Mouse (Mus musculus) neural tube, embryonic 14.5 days (tissue): ENCODE measurements around the gene Nfkbie. TPM values are rescaled to one million over a fixed set of nuclear protein-coding genes. Genes with fewer than 3 reads are reported as not detected.
A peak's percentile ranks its signal among the peaks of the same experiment; 100 is the strongest.

Experiments
- ATAC-seq: fragments of 200-750 bp; cut with Nextera tagmentation; 2 replicates; pipeline ENCODE4 v1.8.0; 2017; ENCODE audit warnings: low read depth, mild to moderate bottlenecking, moderate TSS enrichment, moderate library complexity
- H3K27ac ChIP-seq: fragments of 300-500 bp; sonication (generic); 2 replicates; pipeline ENCODE4 v1.5.1; 2014; ENCODE audit warnings: low read depth, mild to moderate bottlenecking, control low read depth, low read length, moderate library complexity, mixed read lengths
- H3K27me3 ChIP-seq: fragments of 300-500 bp; sonication (generic); 2 replicates; pipeline ENCODE4 v1.6.1; 2014; ENCODE audit warnings: low read length; ENCODE audit not compliant: control insufficient read depth, insufficient read depth
- H3K36me3 ChIP-seq: fragments of 300-500 bp; sonication (generic); 2 replicates; pipeline ENCODE4 v1.6.1; 2014; ENCODE audit warnings: low read length, mixed read lengths; ENCODE audit not compliant: control insufficient read depth, insufficient read depth
- H3K4me1 ChIP-seq: fragments of 300-500 bp; sonication (generic); 2 replicates; pipeline ENCODE4 v1.6.1; 2014; ENCODE audit warnings: low read length; ENCODE audit not compliant: control insufficient read depth, insufficient read depth
- H3K4me2 ChIP-seq: fragments of 300-500 bp; sonication (generic); 2 replicates; pipeline ENCODE4 v1.6.1; 2014; ENCODE audit warnings: mild to moderate bottlenecking, low read depth, low read length, control low read depth
- H3K4me3 ChIP-seq: fragments of 300-500 bp; sonication (generic); 2 replicates; pipeline ENCODE4 v1.5.1; 2014; ENCODE audit warnings: low read depth, low read length, control low read depth, mixed read lengths
- H3K9ac ChIP-seq: fragments of 300-500 bp; sonication (generic); replicated peaks from 2 replicates; pipeline ENCODE4 v1.6.1; 2014; ENCODE audit warnings: low read depth, mild to moderate bottlenecking, control low read depth, low read length, mixed read lengths
- H3K9me3 ChIP-seq: fragments of 300-500 bp; sonication (generic); 2 replicates; pipeline ENCODE4 v1.6.1; 2016; ENCODE audit warnings: low read length; ENCODE audit not compliant: control insufficient read depth
- WGBS: fragments of 180-500 bp; shearing (Covaris S2); extraction: QIAGEN DNeasy Blood & Tissue Kit; methylation state at CpG from one replicate; pipeline ENCODE4 v1.1.7; 2014; 5-methylcytosine and 5-hydroxymethylcytosine counted together
- polyA plus RNA-seq: library from polyadenylated mRNA; unstranded; fragments of >200 nt; fragmentation: Nextera tagmentation; extraction: Ambion mirVana; gene quantifications from 2 replicates; pipeline ENCODE4 v1.2.1, GENCODE M21; 2014

The Nfkbie gene
- polyA plus RNA-seq, 1 experiment from 2014 or later, result 4.2 TPM

- Histone ChIP-seq H3K9ac (peak overlapping the region; percentile 60), H3K27ac (no peak overlapping the region), H3K27me3 (no peaks in the 10 kb centered on the region), H3K4me3 (peak overlapping the region; percentile 59), H3K36me3 (no peaks in the 10 kb centered on the region), H3K4me2 (peak overlapping the region; percentile 98), H3K4me1 (peaks cover 5% of the 10 kb centered on the region; the same call in 1 of the 2 replicates), H3K9me3 (no peaks in the 10 kb centered on the region)
- WGBS, result 4% methylated on average over 14 of the region's 14 CpGs
- ATAC-seq, result no peak
Measured at GRCm38 (mm10) chr17:45556107-45556489, 595 bp downstream of the Nfkbie start.

- 65% methylated on average over 3 of the region's 3 CpGs for WGBS
- ATAC-seq, result no peak
- H3K36me3 ChIP-seq, result no peaks in the 10 kb centered on the region
- peak overlapping the region; percentile 98 for H3K4me2 ChIP-seq
- H3K4me3 ChIP-seq, result peak overlapping the region; percentile 59
- 0 out of 2 replicates have a peak overlapping the region, but pooled peaks have one; percentile 60 for H3K9ac ChIP-seq
- H3K4me1 ChIP-seq, result peaks cover 5% of the 10 kb centered on the region; the same call in 1 of the 2 replicates
- no peaks in the 10 kb centered on the region for H3K9me3 ChIP-seq
- no peaks in the 10 kb centered on the region for H3K27me3 ChIP-seq
- no peak overlapping the region for H3K27ac ChIP-seq
Measured at GRCm38 (mm10) chr17:45556514-45557245, 1.2 kb downstream of the Nfkbie start.

GRCm38 (mm10) chr17:45557246-45557824 is 1.8 kb downstream of the Nfkbie start:
- Histone ChIP-seq H3K9me3 (no peaks in the 10 kb centered on the region), H3K27ac (no peak overlapping the region)
- 72% methylated on average over 7 of the region's 7 CpGs for WGBS

GRCm38 (mm10) chr17:45557998-45558862 is 2.7 kb downstream of the Nfkbie start:
- peaks cover 5% of the 10 kb centered on the region; the same call in 1 of the 2 replicates for H3K4me1 ChIP-seq
- H3K27ac ChIP-seq, result no peak overlapping the region
- H3K36me3 ChIP-seq, result no peaks in the 10 kb centered on the region
- no peak overlapping the region for H3K4me2 ChIP-seq
- H3K9me3 ChIP-seq, result no peaks in the 10 kb centered on the region
- no peak overlapping the region for H3K9ac ChIP-seq
- no peak overlapping the region for H3K4me3 ChIP-seq
- 77% methylated on average over 16 of the region's 16 CpGs for WGBS
- no peaks in the 10 kb centered on the region for H3K27me3 ChIP-seq
- no peak for ATAC-seq

More at GRCm38 (mm10) chr17:45557246-45557824, 1.8 kb downstream of the Nfkbie start:
- Histone ChIP-seq H3K4me2 (no peak overlapping the region), H3K4me3 (no peak overlapping the region), H3K4me1 (peaks cover 5% of the 10 kb centered on the region; the same call in 1 of the 2 replicates), H3K36me3 (no peaks in the 10 kb centered on the region), H3K27me3 (no peaks in the 10 kb centered on the region), H3K9ac (no peak overlapping the region)
- no peak for ATAC-seq

- Histone ChIP-seq H3K4me3 (no peak overlapping the region), H3K9me3 (no peaks in the 10 kb centered on the region), H3K27me3 (no peaks in the 10 kb centered on the region), H3K36me3 (no peaks in the 10 kb centered on the region), H3K4me1 (peaks cover 8% of the 10 kb centered on the region), H3K9ac (no peak overlapping the region), H3K4me2 (no peak overlapping the region), H3K27ac (no peak overlapping the region)
- WGBS, result 89% methylated on average over 15 of the region's 15 CpGs
- no peak for ATAC-seq
Measured at GRCm38 (mm10) chr17:45559732-45560525, 4.4 kb downstream of the Nfkbie start.

- 78% methylated on average over 12 of the region's 12 CpGs for WGBS
- Histone ChIP-seq H3K36me3 (peaks cover 22% of the 10 kb centered on the region), H3K27me3 (no peaks in the 10 kb centered on the region), H3K9ac (no peak overlapping the region), H3K4me3 (no peak overlapping the region), H3K9me3 (no peaks in the 10 kb centered on the region), H3K4me1 (peaks cover 8% of the 10 kb centered on the region), H3K27ac (no peak overlapping the region), H3K4me2 (no peak overlapping the region)
- no peak for ATAC-seq
Measured at GRCm38 (mm10) chr17:45563216-45563615, 7.7 kb downstream of the Nfkbie start.

- Histone ChIP-seq H3K27ac (peak within 1 kb of the TSS; percentile 80), H3K4me1 (peaks cover 8% of the 10 kb centered on the region), H3K9ac (peak within 1 kb of the TSS; percentile 71), H3K36me3 (peaks cover 28% of the 10 kb centered on the region), H3K9me3 (no peaks in the 10 kb centered on the region), H3K27me3 (no peaks in the 10 kb centered on the region), H3K4me2 (peak within 1 kb of the TSS; percentile 93), H3K4me3 (peak within 1 kb of the TSS; percentile 69)
- WGBS, result under 1% methylated on average over 61 of the region's 61 CpGs
- peak; percentile 88 for ATAC-seq
Measured at GRCm38 (mm10) chr17:45563655-45564530, 8.4 kb downstream of the Nfkbie start, which contains the start of gene Slc35b2. Gene Slc35b2 (plus strand): TSS chr17:45563874.
